Mouse (Mus musculus): ENCODE measurements around the gene Gm21987.

- TF ChIP-seq GATA1 (IDR thresholded peaks at IDR 0.05; ENCODE audit: low read length) (no peak), TAL1 (IDR thresholded peaks at IDR 0.05; ENCODE audit: low read length) (no peak)
These were observed 48.4 kb upstream of the Gm21987 start for GRCm38 (mm10) chr16:38298410-38298809.
